Mouse (Mus musculus): ENCODE measurements around the gene Fbxw4. TPM values are rescaled to one million over a fixed set of nuclear protein-coding genes. Genes with fewer than 3 reads are reported as not detected.
A peak's percentile ranks its signal among the peaks of the same experiment; 100 is the strongest.

Gene Fbxw4
- 5.0 and 7.3 TPM in 2 replicates for polyA plus RNA-seq (2014; fragmentation: Nextera tagmentation; extraction: Ambion mirVana)

GRCm38 (mm10) chr19:45659738-45660502 is at the start of gene Fbxw4:
Gene Fbxw4 (minus strand): TSS chr19:45660312.
- WGBS, result under 1% methylated on average over 89 of the region's 94 CpGs
- ATAC-seq (replicated peaks; ENCODE audit: low FRiP score) (peak; percentile 90), DNase-seq (ENCODE audit: low spot score) (peak; percentile 85)
- Histone ChIP-seq H3K4me3 (ENCODE audit: low read depth, low read length) (peak within 1 kb of the TSS; percentile 70), H3K36me3 (ENCODE audit: control insufficient read depth, insufficient read depth, low read length) (no peaks in the 10 kb centered on the region), H3K27ac (ENCODE audit: low read depth, low read length) (peak within 1 kb of the TSS; percentile 77), H3K4me2 (ENCODE audit: low read depth, low read length, severe bottlenecking) (peak within 1 kb of the TSS; percentile 86), H3K9ac (ENCODE audit: low read length) (peak within 1 kb of the TSS; percentile 98), H3K4me1 (replicated peaks; ENCODE audit: control insufficient read depth, insufficient read depth, low read length) (peaks cover 8% of the 10 kb centered on the region; the same call in 1 of the 2 replicates), H3K9me3 (ENCODE audit: control insufficient read depth, low read length) (no peaks in the 10 kb centered on the region), H3K27me3 (ENCODE audit: control insufficient read depth, insufficient read depth, low read length) (no peaks in the 10 kb centered on the region)

DNA sequence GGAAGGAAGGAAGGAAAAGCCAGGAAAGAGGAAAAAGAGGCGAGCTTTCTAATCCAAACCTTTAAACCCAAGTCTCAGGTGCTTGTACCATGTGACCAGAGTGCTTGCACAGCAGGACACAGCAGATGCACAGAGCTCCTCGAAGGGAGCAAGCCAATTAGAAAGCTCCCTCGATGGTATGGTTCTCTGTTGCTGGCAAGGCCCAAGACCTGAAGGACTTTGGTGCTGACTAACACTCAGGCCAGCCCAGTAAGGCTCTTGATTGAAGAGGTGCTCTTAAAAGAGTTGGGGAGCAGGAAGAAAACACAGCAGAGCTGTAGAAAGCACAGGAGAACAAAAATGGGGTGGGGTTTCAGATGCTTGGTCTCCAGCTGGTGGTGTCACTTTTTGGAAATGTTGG is 48.6 kb upstream of the Fbxw4 start:
- no peaks in the 10 kb centered on the region for H3K36me3 ChIP-seq (ENCODE audit: control insufficient read depth, insufficient read depth, low read length)
- H3K27me3 ChIP-seq (ENCODE audit: control insufficient read depth, insufficient read depth, low read length), result no peaks in the 10 kb centered on the region
- DNase-seq (ENCODE audit: low spot score) (no peak), ATAC-seq (replicated peaks; ENCODE audit: low FRiP score) (no peak)
- H3K4me3 ChIP-seq (ENCODE audit: low read depth, low read length), result no peak overlapping the region
- no peaks in the 10 kb centered on the region for H3K9me3 ChIP-seq (ENCODE audit: control insufficient read depth, low read length)
- WGBS, result 77% methylated on average over 3 of the region's 3 CpGs
- no peak overlapping the region for H3K9ac ChIP-seq (ENCODE audit: low read length)
- no peak overlapping the region for H3K4me2 ChIP-seq (ENCODE audit: low read depth, low read length, severe bottlenecking)
- no peaks in the 10 kb centered on the region for H3K4me1 ChIP-seq (replicated peaks; ENCODE audit: control insufficient read depth, insufficient read depth, low read length)
- H3K27ac ChIP-seq (ENCODE audit: low read depth, low read length), result no peak overlapping the region

- DNase-seq (ENCODE audit: low spot score), result no peak
- no peak overlapping the region for H3K9ac ChIP-seq (ENCODE audit: low read length)
- H3K36me3 ChIP-seq (ENCODE audit: control insufficient read depth, insufficient read depth, low read length), result no peaks in the 10 kb centered on the region
- peaks cover 2% of the 10 kb centered on the region; the same call in 1 of the 2 replicates for H3K27me3 ChIP-seq (ENCODE audit: control insufficient read depth, insufficient read depth, low read length)
- WGBS, result 59% methylated on average over 6 of the region's 6 CpGs
- H3K4me3 ChIP-seq (ENCODE audit: low read depth, low read length), result no peak overlapping the region
- no peak for ATAC-seq (replicated peaks; ENCODE audit: low FRiP score)
- H3K4me2 ChIP-seq (ENCODE audit: low read depth, low read length, severe bottlenecking), result no peak overlapping the region
- no peak overlapping the region for H3K27ac ChIP-seq (ENCODE audit: low read depth, low read length)
- H3K9me3 ChIP-seq (ENCODE audit: control insufficient read depth, low read length), result no peaks in the 10 kb centered on the region
- H3K4me1 ChIP-seq (replicated peaks; ENCODE audit: control insufficient read depth, insufficient read depth, low read length), result peaks cover 3% of the 10 kb centered on the region
Measured at GRCm38 (mm10) chr19:45696281-45696600, 36.1 kb upstream of the Fbxw4 start.

DNA sequence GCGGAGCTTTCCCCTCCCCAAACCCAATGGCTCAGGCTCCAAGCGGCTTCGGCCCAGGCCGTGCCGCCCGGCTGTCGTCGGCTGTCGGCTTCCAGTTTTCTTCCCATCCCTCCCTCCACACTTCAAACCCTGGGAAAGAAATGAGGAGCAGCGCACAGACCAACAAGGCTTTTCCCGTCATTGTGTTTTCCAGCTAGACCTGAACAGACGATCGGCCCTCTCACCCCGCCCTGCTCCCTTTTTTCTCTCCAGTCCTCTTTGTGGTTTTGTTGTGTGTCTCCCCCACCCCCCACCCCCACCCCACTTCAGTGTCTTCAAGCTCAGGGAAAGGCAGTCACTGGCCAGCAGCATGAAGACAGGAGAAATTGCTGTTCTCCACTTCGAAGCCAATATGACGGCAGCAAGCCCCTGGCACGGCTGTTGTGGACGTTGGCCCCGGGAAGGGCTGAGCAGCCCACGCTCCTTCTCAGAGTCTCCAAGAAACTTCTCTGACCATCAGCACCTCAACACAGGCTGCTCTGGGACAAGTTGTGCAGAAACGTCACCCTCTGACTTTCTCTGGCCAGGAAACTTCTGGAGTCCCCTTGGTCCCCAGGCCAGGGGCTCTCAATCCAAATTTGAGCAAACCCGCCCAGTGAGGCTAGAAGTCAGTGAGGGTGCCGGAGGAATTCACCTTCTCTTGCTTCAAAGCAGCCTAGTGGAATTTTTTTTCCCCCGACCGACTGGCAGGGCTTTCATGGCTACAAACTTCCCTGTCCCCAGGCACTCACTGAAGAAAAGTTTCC is 35.6 kb upstream of the Fbxw4 start:
- ATAC-seq (replicated peaks; ENCODE audit: low FRiP score) (no peak), DNase-seq (ENCODE audit: low spot score) (no peak)
- no peaks in the 10 kb centered on the region for H3K9me3 ChIP-seq (ENCODE audit: control insufficient read depth, low read length)
- H3K9ac ChIP-seq (ENCODE audit: low read length), result no peak overlapping the region; the same call in 1 of the 2 replicates
- no peak overlapping the region for H3K4me3 ChIP-seq (ENCODE audit: low read depth, low read length)
- 0 out of 2 replicates have a peak overlapping the region, but pooled peaks have one; percentile 11 for H3K4me2 ChIP-seq (ENCODE audit: low read depth, low read length, severe bottlenecking)
- H3K27ac ChIP-seq (ENCODE audit: low read depth, low read length), result no peak overlapping the region
- no peaks in the 10 kb centered on the region for H3K36me3 ChIP-seq (ENCODE audit: control insufficient read depth, insufficient read depth, low read length)
- peaks cover 2% of the 10 kb centered on the region; the same call in 1 of the 2 replicates for H3K27me3 ChIP-seq (ENCODE audit: control insufficient read depth, insufficient read depth, low read length)
- peaks cover 3% of the 10 kb centered on the region for H3K4me1 ChIP-seq (replicated peaks; ENCODE audit: control insufficient read depth, insufficient read depth, low read length)
- WGBS, result 28% methylated on average over 25 of the region's 25 CpGs

DNA sequence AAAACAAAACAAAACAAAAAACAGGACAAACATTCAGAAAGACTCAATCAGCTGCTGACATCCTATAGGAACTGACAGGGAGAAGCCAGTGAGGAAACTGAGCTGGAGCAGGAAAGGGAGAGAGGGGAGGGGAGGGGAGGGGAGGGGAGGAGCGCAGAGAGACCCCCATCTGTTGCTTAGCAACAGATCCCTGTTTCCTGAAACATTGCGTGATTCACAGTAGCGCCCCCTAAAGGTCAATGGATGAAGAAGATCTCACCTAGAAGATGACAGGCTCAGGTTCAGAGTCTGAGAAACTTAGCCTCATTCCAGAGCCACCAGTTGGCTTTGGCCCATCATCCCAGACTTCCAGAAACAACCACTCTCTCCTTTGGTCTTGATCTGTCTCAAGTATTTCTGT is 33.9 kb upstream of the Fbxw4 start:
- H3K9me3 ChIP-seq (ENCODE audit: control insufficient read depth, low read length), result no peaks in the 10 kb centered on the region
- WGBS, result 34% methylated on average over 3 of the region's 3 CpGs
- no peak overlapping the region for H3K4me3 ChIP-seq (ENCODE audit: low read depth, low read length)
- no peaks in the 10 kb centered on the region for H3K36me3 ChIP-seq (ENCODE audit: control insufficient read depth, insufficient read depth, low read length)
- H3K9ac ChIP-seq (ENCODE audit: low read length), result no peak overlapping the region
- H3K27me3 ChIP-seq (ENCODE audit: control insufficient read depth, insufficient read depth, low read length), result peaks cover 2% of the 10 kb centered on the region; the same call in 1 of the 2 replicates
- DNase-seq (ENCODE audit: low spot score), result no peak
- H3K4me2 ChIP-seq (ENCODE audit: low read depth, low read length, severe bottlenecking), result no peak overlapping the region
- no peak for ATAC-seq (replicated peaks; ENCODE audit: low FRiP score)
- peaks cover 3% of the 10 kb centered on the region for H3K4me1 ChIP-seq (replicated peaks; ENCODE audit: control insufficient read depth, insufficient read depth, low read length)
- H3K27ac ChIP-seq (ENCODE audit: low read depth, low read length), result no peak overlapping the region

- DNase-seq (ENCODE audit: low spot score), result no peak
- no peak for ATAC-seq (replicated peaks; ENCODE audit: low FRiP score)
Measured at GRCm38 (mm10) chr19:45692211-45692610, 32.1 kb upstream of the Fbxw4 start.

GRCm38 (mm10) chr19:45691001-45691535 is 31.0 kb upstream of the Fbxw4 start:
- H3K4me2 ChIP-seq (ENCODE audit: low read depth, low read length, severe bottlenecking), result no peak overlapping the region
- peaks cover 3% of the 10 kb centered on the region for H3K4me1 ChIP-seq (replicated peaks; ENCODE audit: control insufficient read depth, insufficient read depth, low read length)
- no peak for DNase-seq (ENCODE audit: low spot score)
- WGBS, result 76% methylated on average over 8 of the region's 8 CpGs
- ATAC-seq (replicated peaks; ENCODE audit: low FRiP score), result no peak
- peaks cover under 1% of the 10 kb centered on the region; the same call in 1 of the 2 replicates for H3K27me3 ChIP-seq (ENCODE audit: control insufficient read depth, insufficient read depth, low read length)
- no peak overlapping the region for H3K27ac ChIP-seq (ENCODE audit: low read depth, low read length)
- no peaks in the 10 kb centered on the region for H3K9me3 ChIP-seq (ENCODE audit: control insufficient read depth, low read length)
- no peak overlapping the region for H3K4me3 ChIP-seq (ENCODE audit: low read depth, low read length)
- H3K36me3 ChIP-seq (ENCODE audit: control insufficient read depth, insufficient read depth, low read length), result no peaks in the 10 kb centered on the region
- H3K9ac ChIP-seq (ENCODE audit: low read length), result no peak overlapping the region

More at GRCm38 (mm10) chr19:45692211-45692610, 32.1 kb upstream of the Fbxw4 start:
- Histone ChIP-seq H3K4me3 (ENCODE audit: low read depth, low read length) (no peak overlapping the region), H3K4me1 (replicated peaks; ENCODE audit: control insufficient read depth, insufficient read depth, low read length) (peaks cover 3% of the 10 kb centered on the region), H3K27me3 (ENCODE audit: control insufficient read depth, insufficient read depth, low read length) (peaks cover 2% of the 10 kb centered on the region; the same call in 1 of the 2 replicates), H3K9ac (ENCODE audit: low read length) (no peak overlapping the region), H3K27ac (ENCODE audit: low read depth, low read length) (no peak overlapping the region), H3K9me3 (ENCODE audit: control insufficient read depth, low read length) (no peaks in the 10 kb centered on the region), H3K36me3 (ENCODE audit: control insufficient read depth, insufficient read depth, low read length) (no peaks in the 10 kb centered on the region), H3K4me2 (ENCODE audit: low read depth, low read length, severe bottlenecking) (no peak overlapping the region)
- 96% methylated on average over 8 of the region's 8 CpGs for WGBS

GRCm38 (mm10) chr19:45687001-45687400 is 26.9 kb upstream of the Fbxw4 start:
- H3K27ac ChIP-seq (ENCODE audit: low read depth, low read length), result no peak overlapping the region
- no peaks in the 10 kb centered on the region for H3K27me3 ChIP-seq (ENCODE audit: control insufficient read depth, insufficient read depth, low read length)
- H3K4me1 ChIP-seq (replicated peaks; ENCODE audit: control insufficient read depth, insufficient read depth, low read length), result no peaks in the 10 kb centered on the region
- no peaks in the 10 kb centered on the region for H3K9me3 ChIP-seq (ENCODE audit: control insufficient read depth, low read length)
- H3K36me3 ChIP-seq (ENCODE audit: control insufficient read depth, insufficient read depth, low read length), result no peaks in the 10 kb centered on the region
- 72% methylated on average over 4 of the region's 4 CpGs for WGBS
- DNase-seq (ENCODE audit: low spot score), result no peak
- ATAC-seq (replicated peaks; ENCODE audit: low FRiP score), result no peak
- no peak overlapping the region for H3K4me3 ChIP-seq (ENCODE audit: low read depth, low read length)
- H3K9ac ChIP-seq (ENCODE audit: low read length), result no peak overlapping the region
- H3K4me2 ChIP-seq (ENCODE audit: low read depth, low read length, severe bottlenecking), result no peak overlapping the region

All from forebrain, embryonic 11.5 days (tissue).